Mouse (Mus musculus) brain, embryonic 14.5 days (tissue): ENCODE measurements around the gene Abhd2.

Experiments
- CTCF ChIP-seq: fragments of 200-500 bp; IDR thresholded peaks from 2 replicates; pipeline ENCODE4 v1.5.1; 2012; ENCODE audit warnings: inconsistent platforms, mild to moderate bottlenecking, moderate library complexity, borderline replicate concordance; ENCODE audit not compliant: insufficient read depth, insufficient read length; ENCODE audit errors: extremely low read depth
- POLR2A ChIP-seq: fragments of 200-500 bp; IDR thresholded peaks from 2 replicates; pipeline ENCODE4 v1.6.1; 2012; ENCODE audit warnings: mild to moderate bottlenecking, inconsistent platforms, borderline replicate concordance; ENCODE audit not compliant: poor library complexity, insufficient read depth, insufficient read length, severe bottlenecking; ENCODE audit errors: extremely low read depth

DNA sequence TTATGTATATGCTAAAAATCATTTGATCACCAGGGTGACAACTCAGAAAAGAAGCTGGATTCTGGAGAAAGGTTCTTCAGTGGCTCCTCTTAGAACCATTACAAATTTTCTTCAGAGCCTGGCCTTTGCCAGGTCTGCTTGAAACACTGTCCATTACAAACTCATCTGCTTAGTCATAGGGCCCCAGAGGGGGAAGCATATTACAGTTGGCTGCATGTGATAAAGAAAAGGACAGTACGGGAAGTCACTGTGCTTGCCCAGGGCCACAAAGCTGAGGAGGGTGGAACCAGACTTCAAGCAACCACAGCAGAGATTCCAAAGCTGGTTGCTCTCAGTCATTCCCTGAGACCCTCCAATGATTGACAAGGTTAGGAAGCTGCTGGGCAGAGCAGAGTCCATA lies 3.1 kb upstream of the Abhd2 start:
- TF ChIP-seq CTCF (no peak), POLR2A (no peak)
